Mouse (Mus musculus) MEL (cell line): Measurements from ENCODE around the gene Hspa5. TPM values are rescaled to one million over a fixed set of nuclear protein-coding genes. Genes with fewer than 3 reads are reported as not detected.

Experiments
- DNase-seq: peaks from one replicate; pipeline ENCODE4 v3.0.0; 2011; ENCODE audit warnings: low read depth, low spot score
- H3K27ac ChIP-seq: 2 replicates; pipeline ENCODE4 v1.5.1; 2012; ENCODE audit warnings: low read depth, mild to moderate bottlenecking, control low read depth, low read length, moderate library complexity; ENCODE audit not compliant: control insufficient read depth
- H3K27me3 ChIP-seq, 2 experiments: fragments of 150-350 bp in 1 of 2; sonication (generic) in 1 of 2; 2 replicates each; pipeline ENCODE4 v1.6.1; 2012; ENCODE audit warnings: low read length in 2 of 2, mild to moderate bottlenecking in 2 of 2, improper control_type of control experiment in 1 of 2, moderate library complexity in 1 of 2; ENCODE audit not compliant: insufficient read depth in 2 of 2, control insufficient read depth in 1 of 2
- H3K36me3 ChIP-seq, 2 experiments: 2 replicates each; pipeline ENCODE4 v1.6.1; 2012 to 2014; ENCODE audit warnings: low read length in 2 of 2, improper control_type of control experiment in 1 of 2, inconsistent platforms in 1 of 2, mild to moderate bottlenecking in 1 of 2; ENCODE audit not compliant: insufficient read depth in 2 of 2, control insufficient read depth in 1 of 2
- H3K4me1 ChIP-seq, 2 experiments: fragments of 150-350 bp in 1 of 2; sonication (generic) in 1 of 2; 2 replicates each; pipeline ENCODE4 v1.6.1; 2012; ENCODE audit warnings: low read length in 2 of 2, improper control_type of control experiment in 1 of 2, mild to moderate bottlenecking in 1 of 2; ENCODE audit not compliant: insufficient read depth in 2 of 2, control insufficient read depth in 1 of 2
- H3K4me3 ChIP-seq, 2 experiments: fragments of 150-350 bp in 1 of 2; sonication (generic) in 1 of 2; 2 replicates each; pipeline ENCODE4 v1.5.1; 2012; ENCODE audit warnings: low read depth in 2 of 2, low read length in 2 of 2, mild to moderate bottlenecking in 2 of 2, moderate library complexity in 2 of 2, control low read depth in 1 of 2, improper control_type of control experiment in 1 of 2; ENCODE audit not compliant: control insufficient read depth in 1 of 2, insufficient read depth in 1 of 2
- H3K79me2 ChIP-seq: 2 replicates; pipeline ENCODE4 v1.6.1; 2012; ENCODE audit warnings: mild to moderate bottlenecking, low read length, moderate library complexity; ENCODE audit not compliant: control insufficient read depth, poor library complexity, insufficient read depth
- H3K9ac ChIP-seq: 2 replicates; pipeline ENCODE4 v1.6.1; 2012; ENCODE audit warnings: low read depth, mild to moderate bottlenecking, control low read depth, low read length, moderate library complexity; ENCODE audit not compliant: control insufficient read depth, poor library complexity, severe bottlenecking
- H3K9me3 ChIP-seq: fragments of 150-350 bp; sonication (generic); replicated peaks from 2 replicates; pipeline ENCODE4 v1.6.1; 2012; ENCODE audit warnings: mild to moderate bottlenecking, low read length, improper control_type of control experiment, moderate library complexity; ENCODE audit not compliant: insufficient read depth
- CHD1 ChIP-seq: IDR thresholded peaks from 2 replicates; pipeline ENCODE4 v1.6.1; 2012; ENCODE audit warnings: low read depth, mild to moderate bottlenecking, inconsistent platforms, low read length, improper control_type of control experiment
- CHD2 ChIP-seq: IDR thresholded peaks from 2 replicates; pipeline ENCODE4 v1.6.1; 2011; ENCODE audit warnings: low read length, improper control_type of control experiment
- CTCF ChIP-seq, 3 experiments: IDR thresholded peaks in 2 of 3; conservative IDR thresholded peaks in 1 of 3; 2 replicates each; pipeline ENCODE4 v1.5.1; 2011 to 2012; ENCODE audit warnings: low read length in 3 of 3, low read depth in 2 of 3, mild to moderate bottlenecking in 2 of 3, improper control_type of control experiment in 1 of 3, inconsistent platforms in 1 of 3, mixed read lengths in 1 of 3, moderate library complexity in 1 of 3; ENCODE audit not compliant: control insufficient read depth in 1 of 3, insufficient read depth in 1 of 3, poor library complexity in 1 of 3, severe bottlenecking in 1 of 3
- E2F4 ChIP-seq: IDR thresholded peaks from 2 replicates; pipeline ENCODE4 v1.6.1; 2011; ENCODE audit warnings: low read depth, low read length, improper control_type of control experiment, borderline replicate concordance
- EP300 ChIP-seq, 2 experiments: IDR thresholded peaks; 2 replicates each; pipeline ENCODE4 v1.6.1; 2011; ENCODE audit warnings: improper control_type of control experiment in 2 of 2, low read length in 2 of 2, low read depth in 1 of 2, mild to moderate bottlenecking in 1 of 2
- ETS1 ChIP-seq: IDR thresholded peaks from 2 replicates; pipeline ENCODE4 v1.6.1; 2012; ENCODE audit warnings: low read depth, mild to moderate bottlenecking, inconsistent platforms, low read length, improper control_type of control experiment, moderate library complexity
- MAFK ChIP-seq: IDR thresholded peaks from 2 replicates; pipeline ENCODE4 v1.6.1; 2011; ENCODE audit warnings: low read depth, mild to moderate bottlenecking, low read length, improper control_type of control experiment, borderline replicate concordance
- MAX ChIP-seq: IDR thresholded peaks from 2 replicates; pipeline ENCODE4 v1.6.1; 2011; ENCODE audit warnings: low read length, improper control_type of control experiment
- MAZ ChIP-seq: IDR thresholded peaks from 2 replicates; pipeline ENCODE4 v1.6.1; 2012; ENCODE audit warnings: low read depth, mild to moderate bottlenecking, inconsistent platforms, low read length, improper control_type of control experiment
- MEF2A ChIP-seq: IDR thresholded peaks from 2 replicates; pipeline ENCODE4 v1.6.1; 2014; ENCODE audit warnings: low read depth, mild to moderate bottlenecking, inconsistent platforms, low read length, improper control_type of control experiment; ENCODE audit not compliant: poor library complexity, insufficient replicate concordance, severe bottlenecking; ENCODE audit errors: extremely low read depth
- MXI1 ChIP-seq: IDR thresholded peaks from 2 replicates; pipeline ENCODE4 v1.6.1; 2011; ENCODE audit warnings: mild to moderate bottlenecking, low read depth, low read length, improper control_type of control experiment
- MYB ChIP-seq: IDR thresholded peaks from 2 replicates; pipeline ENCODE4 v1.6.1; 2011; ENCODE audit warnings: mild to moderate bottlenecking, low read depth, low read length, improper control_type of control experiment
- NELFE ChIP-seq: IDR thresholded peaks from 2 replicates; pipeline ENCODE4 v1.6.1; 2011; ENCODE audit warnings: low read depth, low read length, improper control_type of control experiment
- NRF1 ChIP-seq: IDR thresholded peaks from 2 replicates; pipeline ENCODE4 v1.6.1; 2014; ENCODE audit warnings: low read depth, mild to moderate bottlenecking, inconsistent platforms, low read length, improper control_type of control experiment, moderate library complexity; ENCODE audit not compliant: poor library complexity, insufficient read depth, severe bottlenecking
- POLR2A ChIP-seq, 2 experiments: IDR thresholded peaks; 2 replicates each; pipeline ENCODE4 v1.6.1; 2011 to 2012; ENCODE audit warnings: low read length in 2 of 2, mild to moderate bottlenecking in 2 of 2, control low read depth in 1 of 2, improper control_type of control experiment in 1 of 2, low read depth in 1 of 2, moderate library complexity in 1 of 2; ENCODE audit not compliant: control insufficient read depth in 1 of 2, insufficient read depth in 1 of 2, poor library complexity in 1 of 2
- POLR2AphosphoS2 ChIP-seq: IDR thresholded peaks from 2 replicates; pipeline ENCODE4 v1.6.1; 2011; ENCODE audit warnings: low read length, improper control_type of control experiment
- RCOR1 ChIP-seq: IDR thresholded peaks from 2 replicates; pipeline ENCODE4 v1.6.1; 2012; ENCODE audit warnings: low read depth, mild to moderate bottlenecking, inconsistent platforms, low read length, improper control_type of control experiment
- SIN3A ChIP-seq: IDR thresholded peaks from 2 replicates; pipeline ENCODE4 v1.6.1; 2012; ENCODE audit warnings: low read length, improper control_type of control experiment, inconsistent platforms
- SMC3 ChIP-seq: IDR thresholded peaks from 2 replicates; pipeline ENCODE4 v1.6.1; 2011; ENCODE audit warnings: low read depth, low read length, improper control_type of control experiment
- TAL1 ChIP-seq: IDR thresholded peaks from 2 replicates; pipeline ENCODE4 v1.6.1; 2012; ENCODE audit warnings: mild to moderate bottlenecking, inconsistent platforms, low read length, moderate library complexity, mixed read lengths
- TBP ChIP-seq: IDR thresholded peaks from 2 replicates; pipeline ENCODE4 v1.8.0; 2011; ENCODE audit warnings: low read depth, low read length, improper control_type of control experiment
- TCF12 ChIP-seq: IDR thresholded peaks from 2 replicates; pipeline ENCODE4 v1.6.1; 2014; ENCODE audit warnings: low read depth, mild to moderate bottlenecking, inconsistent platforms, low read length, improper control_type of control experiment, moderate library complexity
- UBTF ChIP-seq: IDR thresholded peaks from 2 replicates; pipeline ENCODE4 v1.6.1; 2012; ENCODE audit warnings: low read depth, mild to moderate bottlenecking, inconsistent platforms, low read length, improper control_type of control experiment, moderate library complexity, borderline replicate concordance; ENCODE audit not compliant: insufficient read depth
- USF1 ChIP-seq: IDR thresholded peaks from 2 replicates; pipeline ENCODE4 v1.6.1; 2014; ENCODE audit warnings: low read depth, mild to moderate bottlenecking, inconsistent platforms, low read length, improper control_type of control experiment, moderate library complexity
- USF2 ChIP-seq, 2 experiments: IDR thresholded peaks; 2 replicates each; pipeline ENCODE4 v1.6.1; 2011 to 2012; ENCODE audit warnings: improper control_type of control experiment in 2 of 2, low read length in 2 of 2, borderline replicate concordance in 1 of 2, inconsistent platforms in 1 of 2, low read depth in 1 of 2, mild to moderate bottlenecking in 1 of 2; ENCODE audit not compliant: insufficient read depth in 1 of 2
- ZC3H11A ChIP-seq: IDR thresholded peaks from 2 replicates; pipeline ENCODE4 v1.6.1; 2012; ENCODE audit warnings: low read depth, mild to moderate bottlenecking, inconsistent platforms, low read length, improper control_type of control experiment
- ZKSCAN1 ChIP-seq: IDR thresholded peaks from 2 replicates; pipeline ENCODE4 v1.6.1; 2012; ENCODE audit warnings: low read depth, mild to moderate bottlenecking, inconsistent platforms, low read length, improper control_type of control experiment, moderate library complexity
- polyA plus RNA-seq, 2 experiments: library from polyadenylated mRNA; stranded (reverse) in 1 of 2; unstranded in 1 of 2; fragments of >175 nt in 1 of 2; fragments of >200 nt in 1 of 2; gene quantifications; 2 replicates each; pipeline versions ENCODE4 v1.2.1 to v1.2.4; 2012; ENCODE audit warnings: low replicate concordance in 2 of 2, low read depth in 1 of 2; ENCODE audit not compliant: insufficient read length in 2 of 2, insufficient read depth in 1 of 2, missing spikeins in 1 of 2
- total RNA-seq: library from RNA; depleted of rRNA; stranded (reverse); fragments of 300-350 nt; gene quantifications from 2 replicates; pipeline ENCODE4 v1.2.3, GENCODE M21; 2012

The Hspa5 gene
- total and polyA plus RNA-seq, 3 experiments = 147 to 1,250 (median 649) TPM

DNA sequence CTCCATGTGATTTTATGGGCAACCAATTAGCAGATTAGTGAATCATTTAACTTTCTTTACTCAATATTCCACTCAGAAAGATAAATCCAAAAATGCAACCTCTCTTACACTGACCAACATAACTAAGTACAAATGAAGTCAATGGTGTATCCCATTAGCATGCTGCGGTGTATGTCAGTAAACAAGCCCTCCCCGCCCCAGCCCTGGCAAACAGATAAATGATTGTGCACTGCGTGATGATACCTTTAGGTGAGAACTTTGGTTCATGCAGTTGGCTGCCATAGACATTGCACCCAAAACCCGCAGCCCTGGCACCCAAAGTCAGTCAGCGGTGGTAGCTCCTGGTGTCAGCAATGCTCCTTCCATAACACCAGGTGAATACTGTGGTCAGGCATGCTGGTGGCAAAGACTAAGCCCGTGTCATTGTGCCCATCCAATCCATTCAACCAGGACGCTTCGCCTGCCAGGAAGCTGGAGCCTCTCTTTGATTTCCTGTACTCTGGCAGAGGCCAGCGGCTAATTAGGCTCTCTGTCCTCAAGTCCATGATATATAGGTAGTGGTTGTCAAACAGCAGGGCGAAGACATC is 33.7 kb downstream of the Hspa5 start:
- H3K27me3 ChIP-seq = no peaks in the 10 kb centered on the region
- H3K79me2 ChIP-seq = peaks cover 54% of the 10 kb centered on the region
- no peak for DNase-seq
- H3K4me3 ChIP-seq = no peak overlapping the region
- H3K27ac ChIP-seq = no peak overlapping the region
- H3K4me1 ChIP-seq = peaks cover 32 to 37% of the 10 kb centered on the region in 2 experiments
- H3K9ac ChIP-seq = no peak overlapping the region
- H3K36me3 ChIP-seq = peaks cover 12 to 72% of the 10 kb centered on the region in 2 experiments
- H3K9me3 ChIP-seq = no peaks in the 10 kb centered on the region
- TF ChIP-seq MAFK (no peak; the same call in 1 of the 2 replicates), E2F4 (no peak), CHD1 (no peak), EP300 (IDR thresholded peaks at IDR 0.05; ENCODE audit: low read depth in 1 of 2, low read length in 2 of 2) (no peak), TBP (no peak), UBTF (no peak), CTCF (IDR thresholded peaks at IDR 0.05 in 2 of 3, conservative IDR thresholded peaks at IDR 0.05 in 1 of 3; ENCODE audit: control insufficient read depth in 1 of 3, insufficient read depth in 1 of 3, low read depth in 2 of 3, low read length in 3 of 3, poor library complexity in 1 of 3, severe bottlenecking in 1 of 3) (no peak), NELFE (no peak), POLR2A (IDR thresholded peaks at IDR 0.05; ENCODE audit: control insufficient read depth in 1 of 2, insufficient read depth in 1 of 2, low read depth in 1 of 2, low read length in 2 of 2, poor library complexity in 1 of 2) (no peak), ZKSCAN1 (no peak), TCF12 (no peak), MYB (no peak), SMC3 (no peak), ZC3H11A (no peak), MAZ (no peak), MEF2A (no peak), USF1 (no peak), RCOR1 (no peak)
- TF ChIP-seq, all 39 proteins: peak for 0

GRCm38 (mm10) chr2:34808057-34808456 is 36.3 kb downstream of the Hspa5 start:
- no peak for DNase-seq
- peaks cover 30 to 31% of the 10 kb centered on the region in 2 experiments for H3K4me1 ChIP-seq
- no peak overlapping the region for H3K9ac ChIP-seq
- H3K9me3 ChIP-seq = no peaks in the 10 kb centered on the region
- H3K79me2 ChIP-seq = peaks cover 55% of the 10 kb centered on the region
- no peaks in the 10 kb centered on the region for H3K27me3 ChIP-seq
- peaks cover 25 to 79% of the 10 kb centered on the region in 2 experiments for H3K36me3 ChIP-seq
- no peak overlapping the region for H3K27ac ChIP-seq
- H3K4me3 ChIP-seq = no peak overlapping the region
- TF ChIP-seq EP300 (IDR thresholded peaks at IDR 0.05; ENCODE audit: low read depth in 1 of 2, low read length in 2 of 2) (no peak), MXI1 (no peak), MAX (no peak), MAZ (no peak), RCOR1 (no peak; the same call in 1 of the 2 replicates), USF2 (IDR thresholded peaks at IDR 0.05; ENCODE audit: borderline replicate concordance in 1 of 2, insufficient read depth in 1 of 2, low read depth in 1 of 2, low read length in 2 of 2) (no peak), POLR2AphosphoS2 (no peak), SIN3A (no peak), NELFE (no peak), USF1 (no peak), TAL1 (no peak), CHD2 (no peak), ETS1 (no peak), NRF1 (no peak)
- TF ChIP-seq, all 39 proteins: peak for 0
